Mouse (Mus musculus): Measurements from ENCODE around the gene Tmem151b. TPM values are rescaled to one million over a fixed set of nuclear protein-coding genes. Genes with fewer than 3 reads are reported as not detected.
A peak's percentile ranks its signal among the peaks of the same experiment; 100 is the strongest.

The Tmem151b gene
- polyA plus RNA-seq, 1 experiment from 2014 or later, result 1.6 TPM

GRCm38 (mm10) chr17:45545278-45545961 is 4.1 kb downstream of the Tmem151b start:
- no peak overlapping the region for H3K9ac ChIP-seq
- DNase-seq, result peak; percentile 46

GRCm38 (mm10) chr17:45544873-45545277 is 4.6 kb downstream of the Tmem151b start:
- H3K27ac ChIP-seq (ENCODE audit: low read depth), result no peak overlapping the region
- H3K9me3 ChIP-seq (ENCODE audit: low read depth, low read length), result no peaks in the 10 kb centered on the region
- H3K36me3 ChIP-seq (ENCODE audit: insufficient read depth), result 0 out of 2 replicates have a peak, but pooled peaks cover 3% of the 10 kb centered on the region
- H3K4me1 ChIP-seq (ENCODE audit: insufficient read depth), result peaks cover 10% of the 10 kb centered on the region; the same call in 1 of the 2 replicates
- H3K9ac ChIP-seq, result no peak overlapping the region
- H3K27me3 ChIP-seq (ENCODE audit: insufficient read depth, low read length), result peaks cover 80% of the 10 kb centered on the region
- no peak for TF ChIP-seq CTCF (IDR thresholded peaks at IDR 0.05; ENCODE audit: low read depth)
- DNase-seq, result peak; percentile 54
- 1% methylated on average over 46 of the region's 46 CpGs for WGBS
- no peak for ATAC-seq (ENCODE audit: insufficient read depth)
- H3K4me2 ChIP-seq, result peak overlapping the region; percentile 56
- peak overlapping the region; percentile 30 for H3K4me3 ChIP-seq (ENCODE audit: low read depth, low read length)

More at GRCm38 (mm10) chr17:45545278-45545961, 4.1 kb downstream of the Tmem151b start:
- no peak for TF ChIP-seq CTCF (IDR thresholded peaks at IDR 0.05; ENCODE audit: low read depth)
- Histone ChIP-seq H3K36me3 (ENCODE audit: insufficient read depth) (0 out of 2 replicates have a peak, but pooled peaks cover 3% of the 10 kb centered on the region), H3K4me1 (ENCODE audit: insufficient read depth) (peaks cover 10% of the 10 kb centered on the region; the same call in 1 of the 2 replicates), H3K4me3 (ENCODE audit: low read depth, low read length) (peak overlapping the region; percentile 30), H3K27me3 (ENCODE audit: insufficient read depth, low read length) (peaks cover 81% of the 10 kb centered on the region), H3K27ac (ENCODE audit: low read depth) (no peak overlapping the region), H3K9me3 (ENCODE audit: low read depth, low read length) (no peaks in the 10 kb centered on the region), H3K4me2 (peak overlapping the region; percentile 56)
- 0 out of 2 replicates have a peak, but pooled peaks have one; percentile 26 for ATAC-seq (ENCODE audit: insufficient read depth)
- WGBS, result 5% methylated on average over 74 of the region's 74 CpGs

- H3K4me1 ChIP-seq (ENCODE audit: insufficient read depth), result peaks cover 10% of the 10 kb centered on the region; the same call in 1 of the 2 replicates
- no peak overlapping the region for H3K9ac ChIP-seq
- H3K36me3 ChIP-seq (ENCODE audit: insufficient read depth), result 0 out of 2 replicates have a peak, but pooled peaks cover 3% of the 10 kb centered on the region
- H3K27me3 ChIP-seq (ENCODE audit: insufficient read depth, low read length), result peaks cover 83% of the 10 kb centered on the region
- no peak for TF ChIP-seq CTCF (IDR thresholded peaks at IDR 0.05; ENCODE audit: low read depth)
- peak overlapping the region; percentile 56 for H3K4me2 ChIP-seq
- H3K9me3 ChIP-seq (ENCODE audit: low read depth, low read length), result no peaks in the 10 kb centered on the region
- 10% methylated on average over 24 of the region's 24 CpGs for WGBS
- peak; percentile 38 for DNase-seq
- ATAC-seq (ENCODE audit: insufficient read depth), result no peak
- H3K4me3 ChIP-seq (ENCODE audit: low read depth, low read length), result peak overlapping the region; percentile 30
- no peak overlapping the region for H3K27ac ChIP-seq (ENCODE audit: low read depth)
Measured at GRCm38 (mm10) chr17:45544001-45544872, 5.2 kb downstream of the Tmem151b start.

- 35% methylated on average over 1 of the region's 1 CpGs for WGBS
- Histone ChIP-seq H3K4me1 (ENCODE audit: insufficient read depth) (peaks cover 10% of the 10 kb centered on the region; the same call in 1 of the 2 replicates), H3K4me3 (ENCODE audit: low read depth, low read length) (no peak overlapping the region), H3K9me3 (ENCODE audit: low read depth, low read length) (no peaks in the 10 kb centered on the region), H3K27me3 (ENCODE audit: insufficient read depth, low read length) (peaks cover 78% of the 10 kb centered on the region), H3K4me2 (no peak overlapping the region), H3K27ac (ENCODE audit: low read depth) (no peak overlapping the region), H3K36me3 (ENCODE audit: insufficient read depth) (0 out of 2 replicates have a peak, but pooled peaks cover 3% of the 10 kb centered on the region), H3K9ac (no peak overlapping the region)
- DNase-seq (no peak), ATAC-seq (ENCODE audit: insufficient read depth) (no peak)
- TF ChIP-seq CTCF (IDR thresholded peaks at IDR 0.05; ENCODE audit: low read depth), result no peak
Measured at GRCm38 (mm10) chr17:45543115-45543514, 6.4 kb downstream of the Tmem151b start.

- DNase-seq (no peak), ATAC-seq (ENCODE audit: insufficient read depth) (no peak)
- Histone ChIP-seq H3K4me1 (ENCODE audit: insufficient read depth) (peaks cover 10% of the 10 kb centered on the region; the same call in 1 of the 2 replicates), H3K4me3 (ENCODE audit: low read depth, low read length) (no peak overlapping the region), H3K9me3 (ENCODE audit: low read depth, low read length) (no peaks in the 10 kb centered on the region), H3K27me3 (ENCODE audit: insufficient read depth, low read length) (peaks cover 77% of the 10 kb centered on the region), H3K9ac (no peak overlapping the region), H3K36me3 (ENCODE audit: insufficient read depth) (0 out of 2 replicates have a peak, but pooled peaks cover 3% of the 10 kb centered on the region), H3K4me2 (no peak overlapping the region), H3K27ac (ENCODE audit: low read depth) (no peak overlapping the region)
- WGBS, result 76% methylated on average over 2 of the region's 2 CpGs
- TF ChIP-seq CTCF (IDR thresholded peaks at IDR 0.05; ENCODE audit: low read depth), result no peak
Measured at GRCm38 (mm10) chr17:45542705-45543104, 6.8 kb downstream of the Tmem151b start.

- Histone ChIP-seq H3K27ac (ENCODE audit: low read depth) (no peak overlapping the region), H3K9me3 (ENCODE audit: low read depth, low read length) (no peaks in the 10 kb centered on the region), H3K4me3 (ENCODE audit: low read depth, low read length) (no peak overlapping the region), H3K4me1 (ENCODE audit: insufficient read depth) (peaks cover 10% of the 10 kb centered on the region; the same call in 1 of the 2 replicates), H3K36me3 (ENCODE audit: insufficient read depth) (0 out of 2 replicates have a peak, but pooled peaks cover 3% of the 10 kb centered on the region), H3K4me2 (no peak overlapping the region), H3K27me3 (ENCODE audit: insufficient read depth, low read length) (peaks cover 71% of the 10 kb centered on the region), H3K9ac (no peak overlapping the region)
- DNase-seq, result no peak
- no peak for ATAC-seq (ENCODE audit: insufficient read depth)
- 21% methylated on average over 6 of the region's 6 CpGs for WGBS
- no peak for TF ChIP-seq CTCF (IDR thresholded peaks at IDR 0.05; ENCODE audit: low read depth)
Measured at GRCm38 (mm10) chr17:45542129-45542528, 7.3 kb downstream of the Tmem151b start.
